Mouse (Mus musculus): ENCODE measurements around the gene Tbc1d10b. TPM values are rescaled to one million over a fixed set of nuclear protein-coding genes. Genes with fewer than 3 reads are reported as not detected.

Gene Tbc1d10b
- polyA plus RNA-seq, 1 experiment from 2014 or later: 32.9 TPM

GRCm38 (mm10) chr7:127165607-127166493, 42.4 kb downstream of the Tbc1d10b start:
- H3K9ac ChIP-seq: no peak overlapping the region
- H3K9me3 ChIP-seq: no peaks in the 10 kb centered on the region
- whole genome bisulfite sequencing: 89% methylated on average over 12 of the region's 12 CpGs
- no peaks in the 10 kb centered on the region for H3K27me3 ChIP-seq
- H3K4me3 ChIP-seq: no peak overlapping the region
- ATAC-seq (ENCODE audit: low read depth): no peak
- no peak overlapping the region for H3K27ac ChIP-seq (replicated peaks)
- no peaks in the 10 kb centered on the region for H3K36me3 ChIP-seq
- H3K4me1 ChIP-seq (replicated peaks): no peaks in the 10 kb centered on the region
- no peak overlapping the region for H3K4me2 ChIP-seq

GRCm38 (mm10) chr7:127164002-127164401, 44.3 kb downstream of the Tbc1d10b start:
- H3K9ac ChIP-seq: no peak overlapping the region
- H3K9me3 ChIP-seq: no peaks in the 10 kb centered on the region
- no peaks in the 10 kb centered on the region for H3K36me3 ChIP-seq
- H3K27me3 ChIP-seq: no peaks in the 10 kb centered on the region
- no peak overlapping the region for H3K4me3 ChIP-seq
- no peak overlapping the region for H3K27ac ChIP-seq (replicated peaks)
- no peak overlapping the region for H3K4me2 ChIP-seq
- ATAC-seq (ENCODE audit: low read depth): no peak
- no peaks in the 10 kb centered on the region for H3K4me1 ChIP-seq (replicated peaks)
- 91% methylated on average over 4 of the region's 4 CpGs for WGBS

- Histone ChIP-seq H3K9me3 (no peaks in the 10 kb centered on the region), H3K4me3 (no peak overlapping the region), H3K27ac (replicated peaks) (no peak overlapping the region), H3K27me3 (no peaks in the 10 kb centered on the region), H3K9ac (no peak overlapping the region), H3K4me1 (replicated peaks) (no peaks in the 10 kb centered on the region), H3K4me2 (no peak overlapping the region), H3K36me3 (no peaks in the 10 kb centered on the region)
- WGBS: 83% methylated on average over 5 of the region's 5 CpGs
- ATAC-seq (ENCODE audit: low read depth): no peak
Measured at GRCm38 (mm10) chr7:127162546-127162945, 45.7 kb downstream of the Tbc1d10b start.

- H3K27me3 ChIP-seq: no peaks in the 10 kb centered on the region
- no peak for ATAC-seq (ENCODE audit: low read depth)
- no peaks in the 10 kb centered on the region for H3K36me3 ChIP-seq
- no peaks in the 10 kb centered on the region for H3K9me3 ChIP-seq
- no peak overlapping the region for H3K9ac ChIP-seq
- 86% methylated on average over 4 of the region's 4 CpGs for WGBS
- no peak overlapping the region for H3K4me3 ChIP-seq
- no peak overlapping the region for H3K4me2 ChIP-seq
- H3K27ac ChIP-seq (replicated peaks): no peak overlapping the region
- H3K4me1 ChIP-seq (replicated peaks): no peaks in the 10 kb centered on the region
Measured at GRCm38 (mm10) chr7:127157548-127157947, 50.7 kb downstream of the Tbc1d10b start.

GRCm38 (mm10) chr7:127153477-127153876, 54.8 kb downstream of the Tbc1d10b start:
- no peak for ATAC-seq (ENCODE audit: low read depth)
- no peak overlapping the region for H3K4me2 ChIP-seq
- WGBS: 89% methylated on average over 3 of the region's 3 CpGs

GRCm38 (mm10) chr7:127152464-127152863, 55.8 kb downstream of the Tbc1d10b start:
- H3K4me3 ChIP-seq: no peak overlapping the region
- 87% methylated on average over 6 of the region's 6 CpGs for WGBS
- H3K4me1 ChIP-seq (replicated peaks): no peaks in the 10 kb centered on the region
- H3K9me3 ChIP-seq: no peaks in the 10 kb centered on the region
- no peak for ATAC-seq (ENCODE audit: low read depth)
- no peak overlapping the region for H3K4me2 ChIP-seq
- no peaks in the 10 kb centered on the region for H3K27me3 ChIP-seq
- H3K9ac ChIP-seq: no peak overlapping the region
- no peak overlapping the region for H3K27ac ChIP-seq (replicated peaks)
- no peaks in the 10 kb centered on the region for H3K36me3 ChIP-seq

More at GRCm38 (mm10) chr7:127153477-127153876, 54.8 kb downstream of the Tbc1d10b start:
- Histone ChIP-seq H3K9me3 (no peaks in the 10 kb centered on the region), H3K27me3 (no peaks in the 10 kb centered on the region), H3K4me3 (no peak overlapping the region), H3K27ac (replicated peaks) (no peak overlapping the region), H3K36me3 (no peaks in the 10 kb centered on the region), H3K9ac (no peak overlapping the region), H3K4me1 (replicated peaks) (no peaks in the 10 kb centered on the region)

- H3K36me3 ChIP-seq: no peaks in the 10 kb centered on the region
- H3K4me1 ChIP-seq (replicated peaks): no peaks in the 10 kb centered on the region
- H3K4me3 ChIP-seq: no peak overlapping the region
- no peaks in the 10 kb centered on the region for H3K27me3 ChIP-seq
- no peak for ATAC-seq (ENCODE audit: low read depth)
- WGBS: 81% methylated on average over 3 of the region's 3 CpGs
- H3K9ac ChIP-seq: no peak overlapping the region
- H3K9me3 ChIP-seq: no peaks in the 10 kb centered on the region
- no peak overlapping the region for H3K27ac ChIP-seq (replicated peaks)
- no peak overlapping the region for H3K4me2 ChIP-seq
Measured at GRCm38 (mm10) chr7:127147901-127148300, 60.4 kb downstream of the Tbc1d10b start.

Other genes with a start within 250 kb of the Tbc1d10b start
- 121 and 124 TPM in 2 replicates for gene Cdipt, start 232.6 kb downstream of the Tbc1d10b start, polyA plus RNA-seq (2015; fragmentation: Nextera tagmentation; extraction: Ambion mirVana)
- 1.2 and 1.4 TPM in 2 replicates for gene Cdiptos, start 232.4 kb downstream of the Tbc1d10b start, polyA plus RNA-seq (2015; fragmentation: Nextera tagmentation; extraction: Ambion mirVana)
- 6.6 and 7.2 TPM in 2 replicates for gene Mvp, start 193.8 kb downstream of the Tbc1d10b start, polyA plus RNA-seq (2015; fragmentation: Nextera tagmentation; extraction: Ambion mirVana)
- gene Pagr1b, start 192.0 kb downstream of the Tbc1d10b start, polyA plus RNA-seq (2015; fragmentation: Nextera tagmentation; extraction: Ambion mirVana): 0.50 and 0.61 TPM in 2 replicates
- gene Pagr1a, start 191.1 kb downstream of the Tbc1d10b start, polyA plus RNA-seq (2015; fragmentation: Nextera tagmentation; extraction: Ambion mirVana): 49.5 and 50.4 TPM in 2 replicates
- gene Gm42742, start 187.4 kb downstream of the Tbc1d10b start, polyA plus RNA-seq (2015; fragmentation: Nextera tagmentation; extraction: Ambion mirVana): 47.8 and 81.0 TPM in 2 replicates
- gene Prrt2, start 187.3 kb downstream of the Tbc1d10b start, polyA plus RNA-seq (2015; fragmentation: Nextera tagmentation; extraction: Ambion mirVana): 22.0 TPM in 2 replicates
- gene Maz, start 181.4 kb downstream of the Tbc1d10b start, polyA plus RNA-seq (2015; fragmentation: Nextera tagmentation; extraction: Ambion mirVana): 71.7 and 72.1 TPM in 2 replicates
- gene Kif22, start 166.0 kb downstream of the Tbc1d10b start, polyA plus RNA-seq (2015; fragmentation: Nextera tagmentation; extraction: Ambion mirVana): 22.8 and 31.5 TPM in 2 replicates
- not detected in 2 replicates for gene Zg16, start 121.1 kb downstream of the Tbc1d10b start, polyA plus RNA-seq (2015; fragmentation: Nextera tagmentation; extraction: Ambion mirVana)
- gene AI467606, start 117.1 kb downstream of the Tbc1d10b start, polyA plus RNA-seq (2015; fragmentation: Nextera tagmentation; extraction: Ambion mirVana): 1.0 and 2.4 TPM in 2 replicates
- 0.63 and 1.4 TPM in 2 replicates for gene Qprt, start 86.2 kb downstream of the Tbc1d10b start, polyA plus RNA-seq (2015; fragmentation: Nextera tagmentation; extraction: Ambion mirVana)
- 0.08 and 0.10 TPM in 2 replicates for gene Spn, start 70.6 kb downstream of the Tbc1d10b start, polyA plus RNA-seq (2015; fragmentation: Nextera tagmentation; extraction: Ambion mirVana)
- gene Cd2bp2, start 12.4 kb downstream of the Tbc1d10b start, polyA plus RNA-seq (2015; fragmentation: Nextera tagmentation; extraction: Ambion mirVana): 78.7 and 80.0 TPM in 2 replicates
- 27.7 and 63.1 TPM in 2 replicates for gene Mylpf, start 422 bp upstream of the Tbc1d10b start, polyA plus RNA-seq (2015; fragmentation: Nextera tagmentation; extraction: Ambion mirVana)
- 54.7 and 58.0 TPM in 2 replicates for gene Zfp553, start 24.6 kb upstream of the Tbc1d10b start, polyA plus RNA-seq (2015; fragmentation: Nextera tagmentation; extraction: Ambion mirVana)
- 16.2 and 23.7 TPM in 2 replicates for gene Sept1, start 24.7 kb upstream of the Tbc1d10b start, polyA plus RNA-seq (2015; fragmentation: Nextera tagmentation; extraction: Ambion mirVana)
- gene Zfp771, start 35.8 kb upstream of the Tbc1d10b start, polyA plus RNA-seq (2015; fragmentation: Nextera tagmentation; extraction: Ambion mirVana): 55.0 and 62.4 TPM in 2 replicates
- gene Dctpp1, start 52.2 kb upstream of the Tbc1d10b start, polyA plus RNA-seq (2015; fragmentation: Nextera tagmentation; extraction: Ambion mirVana): 102 and 110 TPM in 2 replicates
- gene Sephs2, start 65.6 kb upstream of the Tbc1d10b start, polyA plus RNA-seq (2015; fragmentation: Nextera tagmentation; extraction: Ambion mirVana): 61.4 and 65.2 TPM in 2 replicates
- gene Itgal, start 87.8 kb upstream of the Tbc1d10b start, polyA plus RNA-seq (2015; fragmentation: Nextera tagmentation; extraction: Ambion mirVana): 0.31 and 0.41 TPM in 2 replicates
- gene Zfp768, start 137.1 kb upstream of the Tbc1d10b start, polyA plus RNA-seq (2015; fragmentation: Nextera tagmentation; extraction: Ambion mirVana): 17.2 and 17.9 TPM in 2 replicates
- gene Zfp747, start 167.6 kb upstream of the Tbc1d10b start, polyA plus RNA-seq (2015; fragmentation: Nextera tagmentation; extraction: Ambion mirVana): 8.5 and 8.6 TPM in 2 replicates
- gene 9130019O22Rik, start 178.7 kb upstream of the Tbc1d10b start, polyA plus RNA-seq (2015; fragmentation: Nextera tagmentation; extraction: Ambion mirVana): 4.2 and 5.0 TPM in 2 replicates
- 5.2 and 5.7 TPM in 2 replicates for gene E430018J23Rik, start 185.2 kb upstream of the Tbc1d10b start, polyA plus RNA-seq (2015; fragmentation: Nextera tagmentation; extraction: Ambion mirVana)
- gene Zfp764, start 198.4 kb upstream of the Tbc1d10b start, polyA plus RNA-seq (2015; fragmentation: Nextera tagmentation; extraction: Ambion mirVana): 4.0 and 4.5 TPM in 2 replicates
- gene Zfp688, start 213.6 kb upstream of the Tbc1d10b start, polyA plus RNA-seq (2015; fragmentation: Nextera tagmentation; extraction: Ambion mirVana): 31.1 and 37.7 TPM in 2 replicates
- 13.0 and 15.2 TPM in 2 replicates for gene Zfp689, start 240.7 kb upstream of the Tbc1d10b start, polyA plus RNA-seq (2015; fragmentation: Nextera tagmentation; extraction: Ambion mirVana)